ENCODE assay signal across 12 mouse cellular contexts in genomic region chr4:56685696-56686095, GRCm38 (mm10). TPM values are rescaled to one million over a fixed set of nuclear protein-coding genes. Genes with fewer than 3 reads are reported as not detected.
DNase-seq lines count a peak whose midpoint lies in the region; ATAC-seq lines count a peak whose summit lies in the region.
"Had no signal": no experiment of that assay in that cellular context is flagged by ENCODE, and none has a peak within 500 bp of the region (broad histone marks: within the 10 kb centered on the region; RNA-seq: fewer than 3 reads in every experiment).

No protein-coding gene starts in this region.

- WGBS in embryonic facial prominence, embryonic 12.5 days, result 57% methylated on average over 8 of the region's 8 CpGs
- WGBS in embryonic facial prominence, embryonic 10.5 days, result 61% methylated on average over 8 of the region's 8 CpGs
- 47% methylated on average over 8 of the region's 8 CpGs for WGBS in limb, embryonic 12.5 days
- WGBS in limb, embryonic 10.5 days, result 52% methylated on average over 8 of the region's 8 CpGs
- WGBS in hindbrain, embryonic 15.5 days, result 37% methylated on average over 8 of the region's 8 CpGs
- WGBS in neural tube, embryonic 12.5 days, result 46% methylated on average over 8 of the region's 8 CpGs

- no peak overlapping the region for H3K4me3 ChIP-seq in embryonic facial prominence, embryonic 12.5 days
- no peak overlapping the region for H3K4me3 ChIP-seq in embryonic facial prominence, embryonic 10.5 days
- no peak overlapping the region for H3K4me3 ChIP-seq in limb, embryonic 12.5 days (replicated peaks)
- no peak overlapping the region for H3K4me3 ChIP-seq in limb, embryonic 10.5 days
- H3K4me3 ChIP-seq in hindbrain, embryonic 15.5 days, result no peak overlapping the region
- no peak overlapping the region for H3K4me3 ChIP-seq in neural tube, embryonic 12.5 days
- H3K4me3 ChIP-seq: intestine, embryonic 15.5 days; liver, embryonic 13.5 days had no signal

- H3K9ac ChIP-seq in embryonic facial prominence, embryonic 12.5 days, result no peak overlapping the region
- no peak overlapping the region for H3K9ac ChIP-seq in limb, embryonic 12.5 days (replicated peaks)
- no peak overlapping the region for H3K9ac ChIP-seq in hindbrain, embryonic 15.5 days
- no peak overlapping the region for H3K9ac ChIP-seq in neural tube, embryonic 12.5 days
- H3K9ac ChIP-seq: intestine, embryonic 15.5 days; liver, embryonic 13.5 days had no signal

- no peaks in the 10 kb centered on the region for H3K9me3 ChIP-seq in embryonic facial prominence, embryonic 12.5 days
- no peaks in the 10 kb centered on the region for H3K9me3 ChIP-seq in embryonic facial prominence, embryonic 10.5 days
- H3K9me3 ChIP-seq in limb, embryonic 12.5 days, result no peaks in the 10 kb centered on the region
- no peaks in the 10 kb centered on the region for H3K9me3 ChIP-seq in limb, embryonic 10.5 days (replicated peaks)
- H3K9me3 ChIP-seq in hindbrain, embryonic 15.5 days, result no peaks in the 10 kb centered on the region
- H3K9me3 ChIP-seq in neural tube, embryonic 12.5 days, result no peaks in the 10 kb centered on the region
- H3K9me3 ChIP-seq: intestine, embryonic 15.5 days; liver, embryonic 13.5 days had no signal

- no peak for ATAC-seq in embryonic facial prominence, embryonic 12.5 days (ENCODE audit: insufficient number of reproducible peaks, insufficient read depth, low FRiP score, low TSS enrichment)
- ATAC-seq in limb, embryonic 12.5 days (ENCODE audit: insufficient number of reproducible peaks, insufficient read depth, low FRiP score, low TSS enrichment, low read depth), result no peak
- 0 out of 2 replicates have a peak, but pooled peaks have one; percentile 32 for ATAC-seq in hindbrain, embryonic 15.5 days (ENCODE audit: low FRiP score, low read depth)
- ATAC-seq in neural tube, embryonic 12.5 days (ENCODE audit: low FRiP score, low read depth), result no peak

- no peaks in the 10 kb centered on the region for H3K36me3 ChIP-seq in embryonic facial prominence, embryonic 12.5 days
- H3K36me3 ChIP-seq in embryonic facial prominence, embryonic 10.5 days (replicated peaks), result no peaks in the 10 kb centered on the region
- no peaks in the 10 kb centered on the region for H3K36me3 ChIP-seq in limb, embryonic 12.5 days
- H3K36me3 ChIP-seq in limb, embryonic 10.5 days, result no peaks in the 10 kb centered on the region
- no peaks in the 10 kb centered on the region for H3K36me3 ChIP-seq in hindbrain, embryonic 15.5 days
- H3K36me3 ChIP-seq in neural tube, embryonic 12.5 days, result no peaks in the 10 kb centered on the region
- H3K36me3 ChIP-seq: intestine, embryonic 15.5 days; liver, embryonic 13.5 days had no signal

- 0 out of 2 replicates have a peak, but pooled peaks cover 4% of the 10 kb centered on the region for H3K27me3 ChIP-seq in embryonic facial prominence, embryonic 12.5 days
- peaks cover 4% of the 10 kb centered on the region; the same call in 1 of the 2 replicates for H3K27me3 ChIP-seq in embryonic facial prominence, embryonic 10.5 days (replicated peaks; ENCODE audit: low read depth, poor library complexity, severe bottlenecking)
- H3K27me3 ChIP-seq in limb, embryonic 12.5 days, result peaks cover 8% of the 10 kb centered on the region; the same call in 1 of the 2 replicates
- H3K27me3 ChIP-seq in limb, embryonic 10.5 days (ENCODE audit: low read depth, poor library complexity, severe bottlenecking), result peaks cover 10% of the 10 kb centered on the region
- no peaks in the 10 kb centered on the region for H3K27me3 ChIP-seq in hindbrain, embryonic 15.5 days
- no peaks in the 10 kb centered on the region for H3K27me3 ChIP-seq in neural tube, embryonic 12.5 days (replicated peaks)
- H3K27me3 ChIP-seq: intestine, embryonic 15.5 days had no signal

- H3K4me1 ChIP-seq in embryonic facial prominence, embryonic 12.5 days, result 0 out of 2 replicates have a peak, but pooled peaks cover 3% of the 10 kb centered on the region
- peaks cover 10% of the 10 kb centered on the region for H3K4me1 ChIP-seq in embryonic facial prominence, embryonic 10.5 days
- H3K4me1 ChIP-seq in limb, embryonic 12.5 days (replicated peaks), result peaks cover 10% of the 10 kb centered on the region
- peaks cover 18% of the 10 kb centered on the region for H3K4me1 ChIP-seq in limb, embryonic 10.5 days
- H3K4me1 ChIP-seq in hindbrain, embryonic 15.5 days (replicated peaks), result peaks cover 11% of the 10 kb centered on the region
- H3K4me1 ChIP-seq in neural tube, embryonic 12.5 days, result peaks cover 3% of the 10 kb centered on the region
- H3K4me1 ChIP-seq: liver, embryonic 13.5 days had no signal

- no peak overlapping the region for H3K27ac ChIP-seq in embryonic facial prominence, embryonic 12.5 days
- no peak overlapping the region for H3K27ac ChIP-seq in embryonic facial prominence, embryonic 10.5 days (replicated peaks)
- no peak overlapping the region for H3K27ac ChIP-seq in limb, embryonic 12.5 days
- H3K27ac ChIP-seq in limb, embryonic 10.5 days, result no peak overlapping the region
- H3K27ac ChIP-seq in hindbrain, embryonic 15.5 days (replicated peaks), result no peak overlapping the region
- H3K27ac ChIP-seq in neural tube, embryonic 12.5 days, result no peak overlapping the region
- H3K27ac ChIP-seq: intestine, embryonic 15.5 days; liver, embryonic 13.5 days had no signal

- no peak for DNase-seq in embryonic facial prominence, embryonic 10.5 days (ENCODE audit: low spot score)
- DNase-seq in limb, embryonic 10.5 days (ENCODE audit: low spot score), result no peak
- DNase-seq in left cerebral cortex, adult 8-10 months (ENCODE audit: low spot score in 2 of 2), result no peak
- DNase-seq in kidney, adult 18-20 months, result no peak

- peak overlapping the region; percentile 27; the same call in 1 of the 2 replicates for H3K4me2 ChIP-seq in embryonic facial prominence, embryonic 12.5 days (replicated peaks)
- peak overlapping the region; percentile 27 for H3K4me2 ChIP-seq in limb, embryonic 12.5 days
- peak overlapping the region; percentile 41 for H3K4me2 ChIP-seq in hindbrain, embryonic 15.5 days
- 0 out of 2 replicates have a peak overlapping the region, but pooled peaks have one; percentile 25 for H3K4me2 ChIP-seq in neural tube, embryonic 12.5 days (replicated peaks)
- H3K4me2 ChIP-seq: liver, embryonic 13.5 days had no signal

RNA-seq across cellular contexts. Expression of gene Gm26657, which starts 54.2 kb away (rescaled TPM):
- not detected in 2 replicates for polyA plus RNA-seq in embryonic facial prominence, embryonic 12.5 days (2016; fragmentation: Nextera tagmentation; extraction: Ambion mirVana)
- polyA plus RNA-seq in embryonic facial prominence, embryonic 10.5 days (2016; fragmentation: Nextera tagmentation; extraction: Ambion mirVana), result not detected in 2 replicates
- not detected in 2 replicates for polyA plus RNA-seq in limb, embryonic 12.5 days (2016; fragmentation: Nextera tagmentation; extraction: Ambion mirVana)
- polyA plus RNA-seq in limb, embryonic 10.5 days (2016; fragmentation: Nextera tagmentation; extraction: Ambion mirVana), result 0.11 TPM in 1 of 2 replicates, not detected in the other
- polyA plus RNA-seq in hindbrain, embryonic 15.5 days (2015; fragmentation: Nextera tagmentation; extraction: Ambion mirVana), result not detected in 2 replicates
- not detected in 2 replicates for polyA plus RNA-seq in neural tube, embryonic 12.5 days (2016; fragmentation: Nextera tagmentation; extraction: Ambion mirVana)
- not detected for total RNA-seq in left cerebral cortex, adult 8-10 months (2022)
- total RNA-seq: adrenal gland, adult 8-10 months; layer of hippocampus, postnatal 14 days had no signal
- polyA plus RNA-seq: intestine, embryonic 15.5 days; liver, embryonic 13.5 days had no signal

RNA-seq across cellular contexts. Expression of gene Actl7b, which starts 55.5 kb away (rescaled TPM):
- not detected in 2 replicates for polyA plus RNA-seq in embryonic facial prominence, embryonic 12.5 days (2016; fragmentation: Nextera tagmentation; extraction: Ambion mirVana)
- polyA plus RNA-seq in embryonic facial prominence, embryonic 10.5 days (2016; fragmentation: Nextera tagmentation; extraction: Ambion mirVana), result not detected in 2 replicates
- polyA plus RNA-seq in limb, embryonic 12.5 days (2016; fragmentation: Nextera tagmentation; extraction: Ambion mirVana), result 0.19 TPM in 1 of 2 replicates, not detected in the other
- not detected in 2 replicates for polyA plus RNA-seq in limb, embryonic 10.5 days (2016; fragmentation: Nextera tagmentation; extraction: Ambion mirVana)
- polyA plus RNA-seq in hindbrain, embryonic 15.5 days (2015; fragmentation: Nextera tagmentation; extraction: Ambion mirVana), result not detected in 2 replicates
- not detected in 2 replicates for polyA plus RNA-seq in neural tube, embryonic 12.5 days (2016; fragmentation: Nextera tagmentation; extraction: Ambion mirVana)
- under 1 TPM in 2 of 4 experiments, not detected in 2; 0.30 to 0.68 TPM for total RNA-seq in left cerebral cortex, adult 8-10 months (2022)
- polyA plus RNA-seq: intestine, embryonic 15.5 days; liver, embryonic 13.5 days had no signal

RNA-seq across cellular contexts. Expression of gene Actl7a, which starts 57.5 kb away (rescaled TPM):
- polyA plus RNA-seq in embryonic facial prominence, embryonic 12.5 days (2016; fragmentation: Nextera tagmentation; extraction: Ambion mirVana), result not detected in 2 replicates
- polyA plus RNA-seq in embryonic facial prominence, embryonic 10.5 days (2016; fragmentation: Nextera tagmentation; extraction: Ambion mirVana), result not detected in 2 replicates
- not detected in 2 replicates for polyA plus RNA-seq in limb, embryonic 12.5 days (2016; fragmentation: Nextera tagmentation; extraction: Ambion mirVana)
- polyA plus RNA-seq in limb, embryonic 10.5 days (2016; fragmentation: Nextera tagmentation; extraction: Ambion mirVana), result not detected in 2 replicates
- not detected in 2 replicates for polyA plus RNA-seq in hindbrain, embryonic 15.5 days (2015; fragmentation: Nextera tagmentation; extraction: Ambion mirVana)
- not detected in 2 replicates for polyA plus RNA-seq in neural tube, embryonic 12.5 days (2016; fragmentation: Nextera tagmentation; extraction: Ambion mirVana)
- total RNA-seq in left cerebral cortex, adult 8-10 months (2022), result not detected
- total RNA-seq: adrenal gland, adult 8-10 months; layer of hippocampus, postnatal 14 days had no signal
- polyA plus RNA-seq: intestine, embryonic 15.5 days; liver, embryonic 13.5 days had no signal
